Mouse (Mus musculus): ENCODE results near the gene Gm42417.

DNA sequence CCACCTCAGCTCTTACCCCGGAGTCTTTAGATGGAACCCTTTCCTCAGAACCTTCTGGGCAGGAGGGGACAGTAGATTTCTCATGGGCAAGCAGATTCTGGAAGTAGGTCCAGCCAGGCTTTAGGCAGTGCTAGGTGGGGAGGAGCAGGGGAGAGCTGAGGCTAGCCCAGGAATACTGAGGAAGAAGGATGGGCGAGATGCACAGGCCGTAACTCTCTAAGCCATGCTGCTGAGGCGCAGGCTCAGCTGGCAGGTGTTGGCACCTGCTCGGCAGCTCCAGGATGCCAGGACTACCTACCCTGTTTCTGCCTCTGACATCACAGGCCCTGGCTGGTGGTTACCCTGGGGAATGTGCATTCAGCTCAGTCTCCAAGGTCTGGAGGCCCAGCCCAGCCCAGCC lies 31.1 kb upstream of the Gm42417 start:
- no peak for TF ChIP-seq POLR2A (IDR thresholded peaks at IDR 0.05; ENCODE audit: insufficient read depth, low read length)
- no peak for TF ChIP-seq CTCF (IDR thresholded peaks at IDR 0.05; ENCODE audit: low read depth, low read length)
